Mouse (Mus musculus) E14TG2a.4 (cell line): Measurements from ENCODE around the gene Rab14.

Experiments
- H3K27me3 ChIP-seq: 2 replicates; pipeline ENCODE4 v1.6.1; 2014; ENCODE audit warnings: low read length, control low read depth; ENCODE audit not compliant: insufficient read depth
- H3K36me3 ChIP-seq: 2 replicates; pipeline ENCODE4 v1.6.1; 2014; ENCODE audit warnings: low read length, control low read depth; ENCODE audit not compliant: insufficient read depth
- H3K4me1 ChIP-seq: replicated peaks from 2 replicates; pipeline ENCODE4 v1.6.1; 2014; ENCODE audit warnings: low read depth, low read length, control low read depth
- H3K4me3 ChIP-seq: replicated peaks from 2 replicates; pipeline ENCODE4 v1.5.1; 2014; ENCODE audit warnings: mild to moderate bottlenecking, low read length
- H3K9me3 ChIP-seq: 2 replicates; pipeline ENCODE4 v1.6.1; 2014; ENCODE audit warnings: low read length, control low read depth
- CTCF ChIP-seq: conservative IDR thresholded peaks from 2 replicates; pipeline ENCODE4 v1.5.1; 2014; ENCODE audit warnings: low read length
- NANOG ChIP-seq: IDR thresholded peaks from 2 replicates; pipeline ENCODE4 v1.6.1; 2014; ENCODE audit warnings: borderline replicate concordance, low read length, mixed read lengths
- POU5F1 ChIP-seq: IDR thresholded peaks from 2 replicates; pipeline ENCODE4 v1.6.1; 2014; ENCODE audit warnings: low read length, borderline replicate concordance

Rab14 gene

GRCm38 (mm10) chr2:35208931-35209665 lies 8.2 kb upstream of the Rab14 start:
- Histone ChIP-seq H3K27me3 (peaks cover 12% of the 10 kb centered on the region; the same call in 1 of the 2 replicates), H3K4me1 (peaks cover 3% of the 10 kb centered on the region; the same call in 1 of the 2 replicates), H3K9me3 (no peaks in the 10 kb centered on the region), H3K36me3 (no peaks in the 10 kb centered on the region), H3K4me3 (no peak overlapping the region)
- TF ChIP-seq CTCF (no peak), NANOG (no peak), POU5F1 (no peak)

- peaks cover 8% of the 10 kb centered on the region; the same call in 1 of the 2 replicates for H3K27me3 ChIP-seq
- H3K9me3 ChIP-seq = peaks cover 4% of the 10 kb centered on the region
- H3K4me3 ChIP-seq = no peak overlapping the region
- no peaks in the 10 kb centered on the region for H3K36me3 ChIP-seq
- no peaks in the 10 kb centered on the region for H3K4me1 ChIP-seq
- TF ChIP-seq NANOG (no peak), POU5F1 (no peak)
Observed at GRCm38 (mm10) chr2:35208054-35208453, 7.1 kb upstream of the Rab14 start.

- no peak for TF ChIP-seq NANOG
- Histone ChIP-seq H3K36me3 (no peaks in the 10 kb centered on the region), H3K4me3 (no peak overlapping the region), H3K27me3 (peaks cover 8% of the 10 kb centered on the region; the same call in 1 of the 2 replicates), H3K4me1 (no peaks in the 10 kb centered on the region), H3K9me3 (peaks cover 16% of the 10 kb centered on the region)
Observed at GRCm38 (mm10) chr2:35206761-35207160, 5.8 kb upstream of the Rab14 start.

GRCm38 (mm10) chr2:35203729-35204128 lies 2.8 kb upstream of the Rab14 start:
- peaks cover 11% of the 10 kb centered on the region for H3K4me1 ChIP-seq
- peaks cover 17% of the 10 kb centered on the region for H3K9me3 ChIP-seq
- H3K4me3 ChIP-seq = no peak overlapping the region
- H3K36me3 ChIP-seq = peaks cover 6% of the 10 kb centered on the region; the same call in 1 of the 2 replicates
- H3K27me3 ChIP-seq = no peaks in the 10 kb centered on the region
- TF ChIP-seq POU5F1 (no peak), CTCF (no peak), NANOG (no peak)

- TF ChIP-seq CTCF (no peak), POU5F1 (no peak), NANOG (no peak)
- peaks cover 21% of the 10 kb centered on the region for H3K4me1 ChIP-seq
Observed at GRCm38 (mm10) chr2:35199971-35200897, 686 bp downstream of the Rab14 start.

GRCm38 (mm10) chr2:35199541-35199940 lies 1.4 kb downstream of the Rab14 start:
- Histone ChIP-seq H3K36me3 (peaks cover 12% of the 10 kb centered on the region; the same call in 1 of the 2 replicates), H3K27me3 (no peaks in the 10 kb centered on the region), H3K9me3 (peaks cover 17% of the 10 kb centered on the region), H3K4me3 (peak overlapping the region; percentile 94), H3K4me1 (peaks cover 21% of the 10 kb centered on the region)
- no peak for TF ChIP-seq POU5F1

More at GRCm38 (mm10) chr2:35199971-35200897, 686 bp downstream of the Rab14 start:
- H3K27me3 ChIP-seq = no peaks in the 10 kb centered on the region
- H3K4me3 ChIP-seq = peak overlapping the region; percentile 94
- H3K9me3 ChIP-seq = peaks cover 17% of the 10 kb centered on the region
- H3K36me3 ChIP-seq = peaks cover 12% of the 10 kb centered on the region; the same call in 1 of the 2 replicates

- peaks cover 22% of the 10 kb centered on the region for H3K36me3 ChIP-seq
- H3K27me3 ChIP-seq = no peaks in the 10 kb centered on the region
- TF ChIP-seq CTCF = no peak
- TF ChIP-seq NANOG = no peak
- TF ChIP-seq POU5F1 = no peak
- H3K4me1 ChIP-seq = peaks cover 25% of the 10 kb centered on the region
- H3K9me3 ChIP-seq = no peaks in the 10 kb centered on the region
- no peak overlapping the region for H3K4me3 ChIP-seq
Observed at GRCm38 (mm10) chr2:35195626-35196544, 5.0 kb downstream of the Rab14 start.

GRCm38 (mm10) chr2:35193976-35194375 lies 6.9 kb downstream of the Rab14 start:
- Histone ChIP-seq H3K4me3 (no peak overlapping the region), H3K4me1 (peaks cover 15% of the 10 kb centered on the region), H3K9me3 (no peaks in the 10 kb centered on the region), H3K27me3 (no peaks in the 10 kb centered on the region), H3K36me3 (peaks cover 28% of the 10 kb centered on the region)
- TF ChIP-seq CTCF = no peak
- TF ChIP-seq NANOG = no peak
- TF ChIP-seq POU5F1 = no peak
